Mouse (Mus musculus) intestine, embryonic 16.5 days (tissue): ENCODE results near the gene Gm10721. TPM values are rescaled to one million over a fixed set of nuclear protein-coding genes. Genes with fewer than 3 reads are reported as not detected.
"Not testable (repeated sequence)": the region's sequence is repeated elsewhere in the genome, so short reads cannot be mapped to it uniquely, and the experiment has no call there.

Experiments used
- ATAC-seq: fragments of 200-750 bp; cut with Nextera tagmentation; 2 replicates; pipeline ENCODE4 v1.8.0; 2017; ENCODE audit warnings: moderate TSS enrichment, moderate library complexity
- H3K27ac ChIP-seq: fragments of 300-500 bp; sonication (generic); 2 replicates; pipeline ENCODE4 v1.5.1; 2014; ENCODE audit warnings: mild to moderate bottlenecking, low read length
- H3K27me3 ChIP-seq: fragments of 300-500 bp; sonication (generic); replicated peaks from 2 replicates; pipeline ENCODE4 v1.6.1; 2014; ENCODE audit warnings: low read length, control low read depth, mixed read lengths; ENCODE audit not compliant: control insufficient read depth, insufficient read depth
- H3K36me3 ChIP-seq: fragments of 300-500 bp; sonication (generic); 2 replicates; pipeline ENCODE4 v1.6.1; 2014; ENCODE audit warnings: low read length, control low read depth; ENCODE audit not compliant: control insufficient read depth, insufficient read depth
- H3K4me1 ChIP-seq: fragments of 300-500 bp; sonication (generic); 2 replicates; pipeline ENCODE4 v1.6.1; 2014; ENCODE audit warnings: low read length, control low read depth, mixed read lengths; ENCODE audit not compliant: control insufficient read depth, insufficient read depth
- H3K4me2 ChIP-seq: fragments of 300-500 bp; sonication (generic); 2 replicates; pipeline ENCODE4 v1.6.1; 2014; ENCODE audit warnings: low read depth, low read length, control low read depth
- H3K4me3 ChIP-seq: fragments of 300-500 bp; sonication (generic); 2 replicates; pipeline ENCODE4 v1.5.1; 2014; ENCODE audit warnings: mild to moderate bottlenecking, low read length
- H3K9ac ChIP-seq: fragments of 300-500 bp; sonication (generic); 2 replicates; pipeline ENCODE4 v1.6.1; 2014; ENCODE audit warnings: low read depth, low read length
- H3K9me3 ChIP-seq: fragments of 300-500 bp; sonication (generic); 2 replicates; pipeline ENCODE4 v1.6.1; 2016; ENCODE audit warnings: low read length, control low read depth; ENCODE audit not compliant: control insufficient read depth
- WGBS: fragments of 180-500 bp; shearing (Covaris S2); extraction: QIAGEN DNeasy Blood & Tissue Kit; methylation state at CpG from one replicate; pipeline ENCODE4 v1.1.7; 2014; 5-methylcytosine and 5-hydroxymethylcytosine counted together
- polyA plus RNA-seq: library from polyadenylated mRNA; unstranded; fragments of >200 nt; fragmentation: Nextera tagmentation; extraction: Ambion mirVana; gene quantifications from 2 replicates; pipeline ENCODE4 v1.2.1, GENCODE M21; 2015

The Gm10721 gene
- polyA plus RNA-seq = not detected in 2 replicates

GRCm38 (mm10) chr9:3012733-3013279 lies at the start of gene Gm10721:
Gene Gm10721 (plus strand): TSS chr9:3013140.
- H3K9ac ChIP-seq, H3K27ac ChIP-seq, H3K4me3 ChIP-seq, H3K9me3 ChIP-seq, H3K27me3 ChIP-seq, H3K4me2 ChIP-seq, H3K4me1 ChIP-seq, H3K36me3 ChIP-seq: not testable (repeated sequence)
- ATAC-seq = peak; percentile 54
- no CpG with 5 or more reads among the region's 11 CpGs for WGBS

- not testable (repeated sequence) for H3K9ac ChIP-seq, H3K9me3 ChIP-seq, H3K27ac ChIP-seq, H3K4me2 ChIP-seq, H3K4me1 ChIP-seq, H3K36me3 ChIP-seq, H3K27me3 ChIP-seq, ATAC-seq, H3K4me3 ChIP-seq
- WGBS = 68% methylated on average over 12 of the region's 12 CpGs
These were observed 12.4 kb upstream of the Gm10721 start, which contains the start of gene Gm10722 for GRCm38 (mm10) chr9:3000445-3000972. Gene Gm10722 (plus strand): TSS chr9:3000922.

- H3K27ac ChIP-seq, H3K4me2 ChIP-seq, H3K4me3 ChIP-seq, H3K36me3 ChIP-seq, H3K9ac ChIP-seq, ATAC-seq, H3K27me3 ChIP-seq, H3K4me1 ChIP-seq, H3K9me3 ChIP-seq: not testable (repeated sequence)
- WGBS = 65% methylated on average over 8 of the region's 8 CpGs
These were observed 11.9 kb upstream of the Gm10721 start for GRCm38 (mm10) chr9:3001006-3001405.

- not testable (repeated sequence) for H3K36me3 ChIP-seq, H3K4me2 ChIP-seq, H3K9ac ChIP-seq, H3K9me3 ChIP-seq, H3K27ac ChIP-seq, H3K4me3 ChIP-seq, H3K27me3 ChIP-seq, H3K4me1 ChIP-seq
- ATAC-seq = peak; percentile 86
- WGBS = 55% methylated on average over 8 of the region's 11 CpGs
These were observed 10.8 kb upstream of the Gm10721 start for GRCm38 (mm10) chr9:3001948-3002659.

GRCm38 (mm10) chr9:3002794-3003396 lies 10.0 kb upstream of the Gm10721 start, which contains the start of gene Gm11168:
Gene Gm11168 (plus strand): TSS chr9:3003346.
- not testable (repeated sequence) for ATAC-seq, H3K36me3 ChIP-seq, H3K9me3 ChIP-seq, H3K4me3 ChIP-seq, H3K27me3 ChIP-seq, H3K27ac ChIP-seq, H3K4me2 ChIP-seq, H3K9ac ChIP-seq, H3K4me1 ChIP-seq
- WGBS = 71% methylated on average over 6 of the region's 14 CpGs

GRCm38 (mm10) chr9:3006179-3006578 lies 6.8 kb upstream of the Gm10721 start:
- not testable (repeated sequence) for ATAC-seq, H3K4me1 ChIP-seq, H3K36me3 ChIP-seq, H3K27ac ChIP-seq, H3K27me3 ChIP-seq, H3K9me3 ChIP-seq, H3K9ac ChIP-seq, H3K4me2 ChIP-seq, H3K4me3 ChIP-seq
- 80% methylated on average over 1 of the region's 5 CpGs for WGBS

- not testable (repeated sequence) for H3K36me3 ChIP-seq, H3K9me3 ChIP-seq, H3K4me3 ChIP-seq, H3K27ac ChIP-seq, H3K4me2 ChIP-seq, H3K4me1 ChIP-seq, H3K27me3 ChIP-seq, H3K9ac ChIP-seq
- WGBS = 69% methylated on average over 7 of the region's 8 CpGs
- peak; percentile 74 for ATAC-seq
These were observed 6.3 kb upstream of the Gm10721 start for GRCm38 (mm10) chr9:3006636-3007035.

- H3K27ac ChIP-seq, H3K9me3 ChIP-seq, H3K4me3 ChIP-seq, H3K9ac ChIP-seq, H3K4me2 ChIP-seq, H3K4me1 ChIP-seq, H3K27me3 ChIP-seq, H3K36me3 ChIP-seq, ATAC-seq: not testable (repeated sequence)
- 70% methylated on average over 6 of the region's 9 CpGs for WGBS
These were observed 5.7 kb upstream of the Gm10721 start for GRCm38 (mm10) chr9:3007272-3007671.

- not testable (repeated sequence) for H3K4me3 ChIP-seq, H3K27ac ChIP-seq, H3K9me3 ChIP-seq, H3K36me3 ChIP-seq, H3K4me1 ChIP-seq, H3K4me2 ChIP-seq, H3K9ac ChIP-seq, H3K27me3 ChIP-seq
- no CpG with 5 or more reads among the region's 5 CpGs for WGBS
- 0 out of 2 replicates have a peak, but pooled peaks have one; percentile 51 for ATAC-seq
These were observed 3.6 kb upstream of the Gm10721 start for GRCm38 (mm10) chr9:3009331-3009730.
